Mouse (Mus musculus): ENCODE measurements around the gene Lsm4. TPM values are rescaled to one million over a fixed set of nuclear protein-coding genes. Genes with fewer than 3 reads are reported as not detected.

The Lsm4 gene
- total and polyA plus RNA-seq, 3 experiments: 152 to 2,024 (median 514) TPM

DNA sequence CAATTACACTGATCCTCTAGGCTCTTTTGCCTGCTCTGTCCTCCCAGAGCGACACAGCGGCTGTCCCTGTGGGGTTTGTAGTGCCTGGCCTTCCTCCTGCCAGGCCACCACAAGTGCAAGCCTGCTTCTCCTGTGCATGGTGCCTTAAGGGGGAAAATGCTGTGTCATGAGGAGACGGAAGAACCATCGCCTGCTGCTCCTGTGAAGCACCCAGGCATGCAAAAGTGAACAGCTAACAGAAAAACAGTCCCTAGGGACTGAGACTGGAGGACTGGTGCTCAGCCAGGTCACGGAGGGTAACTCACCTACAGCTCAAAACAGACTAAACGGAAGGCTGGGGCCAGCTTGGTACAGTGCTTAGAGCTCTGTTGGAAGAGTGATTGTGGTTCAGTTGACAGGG is 37.5 kb upstream of the Lsm4 start:
- H3K9ac ChIP-seq (ENCODE audit: control insufficient read depth, low read depth, low read length, poor library complexity, severe bottlenecking): peak overlapping the region; percentile 34
- H3K4me3 ChIP-seq (ENCODE audit: control insufficient read depth in 1 of 2, insufficient read depth in 1 of 2, low read depth in 2 of 2, low read length in 2 of 2): no peak overlapping the region
- no peaks in the 10 kb centered on the region for H3K79me2 ChIP-seq (ENCODE audit: control insufficient read depth, insufficient read depth, low read length, poor library complexity)
- no peaks in the 10 kb centered on the region for H3K9me3 ChIP-seq (replicated peaks; ENCODE audit: insufficient read depth, low read length)
- peak; percentile 59 for DNase-seq (ENCODE audit: low read depth, low spot score)
- TF ChIP-seq ELF1 (IDR thresholded peaks at IDR 0.05; ENCODE audit: low read depth, low read length): peak; percentile 50; the same call in 1 of the 2 replicates
- TF ChIP-seq HCFC1 (IDR thresholded peaks at IDR 0.05; ENCODE audit: low read depth, low read length): 0 out of 2 replicates have a peak, but pooled peaks have one; percentile 22
- no peak for TF ChIP-seq GATA1 (IDR thresholded peaks at IDR 0.05; ENCODE audit: low read depth, low read length)
- no peak for TF ChIP-seq MAZ (IDR thresholded peaks at IDR 0.05; ENCODE audit: low read depth, low read length)
- TF ChIP-seq UBTF (IDR thresholded peaks at IDR 0.05; ENCODE audit: borderline replicate concordance, insufficient read depth, low read depth, low read length): no peak
- TF ChIP-seq POLR2A (IDR thresholded peaks at IDR 0.05; ENCODE audit: control insufficient read depth in 1 of 2, insufficient read depth in 1 of 2, low read depth in 1 of 2, low read length in 2 of 2, poor library complexity in 1 of 2): peak in 1 of 2 experiments; percentile 14; a peak in 1 of 4 replicates
- TF ChIP-seq MAFK (IDR thresholded peaks at IDR 0.05; ENCODE audit: borderline replicate concordance, low read depth, low read length): 0 out of 2 replicates have a peak, but pooled peaks have one; percentile 54
- TF ChIP-seq GABPA (IDR thresholded peaks at IDR 0.05; ENCODE audit: low read depth, low read length): peak; percentile 79; the same call in 1 of the 2 replicates
- no peak for TF ChIP-seq SMC3 (IDR thresholded peaks at IDR 0.05; ENCODE audit: low read depth, low read length)
- peaks cover 10 to 19% of the 10 kb centered on the region in 2 experiments for H3K4me1 ChIP-seq (ENCODE audit: control insufficient read depth in 1 of 2, insufficient read depth in 2 of 2, low read length in 2 of 2)
- peak overlapping the region; percentile 47 for H3K27ac ChIP-seq (ENCODE audit: control insufficient read depth, low read depth, low read length)
- 0 out of 4 replicates have a peak, but pooled peaks cover 0 to 6% of the 10 kb centered on the region in 2 experiments for H3K36me3 ChIP-seq (ENCODE audit: control insufficient read depth in 1 of 2, insufficient read depth in 2 of 2, low read length in 2 of 2)
- H3K27me3 ChIP-seq (ENCODE audit: control insufficient read depth in 1 of 2, insufficient read depth in 2 of 2, low read length in 2 of 2): no peaks in the 10 kb centered on the region

DNA sequence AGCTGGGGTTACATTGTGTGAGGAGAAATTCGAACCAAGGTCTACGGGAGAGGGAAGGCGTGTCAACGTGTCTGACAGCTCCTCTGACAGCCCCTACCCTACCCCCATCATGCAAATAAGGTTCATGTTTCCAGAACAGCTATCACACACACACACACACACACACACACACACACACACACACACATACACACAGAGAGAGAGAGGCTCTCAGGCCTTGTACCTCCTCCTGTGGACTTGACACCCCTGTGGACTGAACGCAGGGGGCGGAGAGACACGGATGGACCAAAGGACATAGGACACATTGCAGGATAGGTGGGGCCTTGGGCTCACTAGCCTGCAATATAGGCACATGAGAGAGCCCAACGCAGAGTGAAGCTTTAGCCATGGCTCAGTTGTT is 36.2 kb upstream of the Lsm4 start:
- Histone ChIP-seq H3K27ac (ENCODE audit: control insufficient read depth, low read depth, low read length) (no peak overlapping the region), H3K4me1 (ENCODE audit: control insufficient read depth in 1 of 2, insufficient read depth in 2 of 2, low read length in 2 of 2) (peaks cover 10 to 14% of the 10 kb centered on the region in 2 experiments), H3K4me3 (ENCODE audit: control insufficient read depth in 1 of 2, insufficient read depth in 1 of 2, low read depth in 2 of 2, low read length in 2 of 2) (no peak overlapping the region), H3K9ac (ENCODE audit: control insufficient read depth, low read depth, low read length, poor library complexity, severe bottlenecking) (no peak overlapping the region), H3K27me3 (ENCODE audit: control insufficient read depth in 1 of 2, insufficient read depth in 2 of 2, low read length in 2 of 2) (no peaks in the 10 kb centered on the region), H3K9me3 (replicated peaks; ENCODE audit: insufficient read depth, low read length) (no peaks in the 10 kb centered on the region), H3K36me3 (ENCODE audit: control insufficient read depth in 1 of 2, insufficient read depth in 2 of 2, low read length in 2 of 2) (0 out of 4 replicates have a peak, but pooled peaks cover 0 to 6% of the 10 kb centered on the region in 2 experiments), H3K79me2 (ENCODE audit: control insufficient read depth, insufficient read depth, low read length, poor library complexity) (no peaks in the 10 kb centered on the region)
- no peak for TF ChIP-seq UBTF (IDR thresholded peaks at IDR 0.05; ENCODE audit: borderline replicate concordance, insufficient read depth, low read depth, low read length)
- TF ChIP-seq MYB (IDR thresholded peaks at IDR 0.05; ENCODE audit: low read depth, low read length): no peak
- no peak for TF ChIP-seq ZNF384 (IDR thresholded peaks at IDR 0.05; ENCODE audit: low read depth, low read length)
- no peak for TF ChIP-seq ZC3H11A (IDR thresholded peaks at IDR 0.05; ENCODE audit: low read depth, low read length)
- TF ChIP-seq MAFK (IDR thresholded peaks at IDR 0.05; ENCODE audit: borderline replicate concordance, low read depth, low read length): no peak
- no peak for TF ChIP-seq ZKSCAN1 (IDR thresholded peaks at IDR 0.05; ENCODE audit: low read depth, low read length)
- TF ChIP-seq RAD21 (IDR thresholded peaks at IDR 0.05; ENCODE audit: low read depth, low read length): no peak
- TF ChIP-seq ELF1 (IDR thresholded peaks at IDR 0.05; ENCODE audit: low read depth, low read length): no peak
- no peak for TF ChIP-seq SIN3A (IDR thresholded peaks at IDR 0.05; ENCODE audit: low read length)
- TF ChIP-seq POLR2A (IDR thresholded peaks at IDR 0.05; ENCODE audit: control insufficient read depth in 1 of 2, insufficient read depth in 1 of 2, low read depth in 1 of 2, low read length in 2 of 2, poor library complexity in 1 of 2): no peak
- TF ChIP-seq TCF12 (IDR thresholded peaks at IDR 0.05; ENCODE audit: low read depth, low read length): no peak
- no peak for TF ChIP-seq CHD2 (IDR thresholded peaks at IDR 0.05; ENCODE audit: low read length)
- no peak for TF ChIP-seq CTCF (IDR thresholded peaks at IDR 0.05 in 2 of 3, conservative IDR thresholded peaks at IDR 0.05 in 1 of 3; ENCODE audit: control insufficient read depth in 1 of 3, insufficient read depth in 1 of 3, low read depth in 2 of 3, low read length in 3 of 3, poor library complexity in 1 of 3, severe bottlenecking in 1 of 3)
- no peak for TF ChIP-seq MEF2A (IDR thresholded peaks at IDR 0.05; ENCODE audit: extremely low read depth, insufficient replicate concordance, low read depth, low read length, poor library complexity, severe bottlenecking)
- no peak for TF ChIP-seq POLR2AphosphoS5 (IDR thresholded peaks at IDR 0.05; ENCODE audit: borderline replicate concordance, low read depth, low read length)
- no peak for TF ChIP-seq MXI1 (IDR thresholded peaks at IDR 0.05; ENCODE audit: low read depth, low read length)
- TF ChIP-seq BHLHE40 (IDR thresholded peaks at IDR 0.05; ENCODE audit: borderline replicate concordance, low read depth, low read length): no peak
- TF ChIP-seq HCFC1 (IDR thresholded peaks at IDR 0.05; ENCODE audit: low read depth, low read length): no peak
- TF ChIP-seq NRF1 (IDR thresholded peaks at IDR 0.05; ENCODE audit: insufficient read depth, low read depth, low read length, poor library complexity, severe bottlenecking): no peak
- no peak for TF ChIP-seq EP300 (IDR thresholded peaks at IDR 0.05; ENCODE audit: low read depth in 1 of 2, low read length in 2 of 2)
- no peak for DNase-seq (ENCODE audit: low read depth, low spot score)

Data from MEL (cell line).